Mouse (Mus musculus): ENCODE data around the gene Exoc8.

DNA sequence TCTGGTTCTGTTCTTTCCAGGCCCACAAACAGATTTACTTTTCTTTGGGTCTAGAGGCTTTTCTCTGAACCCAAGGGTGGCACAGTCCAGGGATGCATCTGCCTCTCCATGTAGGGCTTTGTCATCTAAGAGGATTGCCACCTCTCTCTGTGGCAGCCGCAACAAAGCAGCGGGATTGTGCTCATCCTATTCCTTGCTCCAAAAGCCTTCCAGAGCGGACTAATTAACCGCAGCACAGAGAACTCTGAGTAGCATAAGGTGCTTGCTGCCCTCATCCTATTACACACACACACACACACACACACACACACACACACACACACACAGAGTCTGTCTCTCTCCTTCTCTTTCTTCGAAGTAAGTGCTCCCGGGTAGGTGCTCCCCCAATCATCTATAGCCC lies 46.3 kb upstream of the Exoc8 start:
- TF ChIP-seq CTCF (conservative IDR thresholded peaks at IDR 0.05; ENCODE audit: low read length): no peak
- TF ChIP-seq POU5F1 (IDR thresholded peaks at IDR 0.05; ENCODE audit: borderline replicate concordance, low read length): no peak

All from E14TG2a.4 (cell line).